Mouse (Mus musculus) hindbrain, embryonic 16.5 days (tissue): ENCODE measurements around the gene Cmtm4. TPM values are rescaled to one million over a fixed set of nuclear protein-coding genes. Genes with fewer than 3 reads are reported as not detected.

Experiments
- ATAC-seq: fragments of 200-750 bp; cut with Nextera tagmentation; 2 replicates; pipeline ENCODE4 v1.8.0; 2017; ENCODE audit warnings: moderate TSS enrichment, moderate library complexity
- H3K27ac ChIP-seq: fragments of 300-500 bp; sonication (generic); 2 replicates; pipeline ENCODE4 v1.5.1; 2014; ENCODE audit warnings: low read depth, mild to moderate bottlenecking, control low read depth, low read length, moderate library complexity
- H3K27me3 ChIP-seq: fragments of 300-500 bp; sonication (generic); replicated peaks from 2 replicates; pipeline ENCODE4 v1.6.1; 2014; ENCODE audit warnings: low read length; ENCODE audit not compliant: control insufficient read depth, insufficient read depth
- H3K36me3 ChIP-seq: fragments of 300-500 bp; sonication (generic); 2 replicates; pipeline ENCODE4 v1.6.1; 2014; ENCODE audit warnings: mild to moderate bottlenecking, low read length, moderate library complexity, mixed read lengths; ENCODE audit not compliant: control insufficient read depth, insufficient read depth
- H3K4me1 ChIP-seq: fragments of 300-500 bp; sonication (generic); 2 replicates; pipeline ENCODE4 v1.6.1; 2014; ENCODE audit warnings: low read depth, low read length; ENCODE audit not compliant: control insufficient read depth, insufficient read depth
- H3K4me2 ChIP-seq: fragments of 300-500 bp; sonication (generic); 2 replicates; pipeline ENCODE4 v1.6.1; 2014; ENCODE audit warnings: mild to moderate bottlenecking, low read length, control low read depth, moderate library complexity
- H3K4me3 ChIP-seq: fragments of 300-500 bp; sonication (generic); 2 replicates; pipeline ENCODE4 v1.5.1; 2014; ENCODE audit warnings: mild to moderate bottlenecking, low read length, control low read depth, moderate library complexity
- H3K9ac ChIP-seq: fragments of 300-500 bp; sonication (generic); 2 replicates; pipeline ENCODE4 v1.6.1; 2014; ENCODE audit warnings: low read depth, mild to moderate bottlenecking, control low read depth, low read length, moderate library complexity
- H3K9me3 ChIP-seq: fragments of 300-500 bp; sonication (generic); 2 replicates; pipeline ENCODE4 v1.6.1; 2014; ENCODE audit warnings: mild to moderate bottlenecking, low read length, moderate library complexity; ENCODE audit not compliant: control insufficient read depth
- WGBS: fragments of 180-500 bp; shearing (Covaris S2); extraction: QIAGEN DNeasy Blood & Tissue Kit; methylation state at CpG from one replicate; pipeline ENCODE4 v1.1.7; 2014; 5-methylcytosine and 5-hydroxymethylcytosine counted together
- polyA plus RNA-seq: library from polyadenylated mRNA; unstranded; fragments of >200 nt; fragmentation: Nextera tagmentation; extraction: Ambion mirVana; gene quantifications from 2 replicates; pipeline ENCODE4 v1.2.1, GENCODE M21; 2015

Cmtm4 gene
- polyA plus RNA-seq, 1 experiment from 2014 or later = 3.0 TPM

DNA sequence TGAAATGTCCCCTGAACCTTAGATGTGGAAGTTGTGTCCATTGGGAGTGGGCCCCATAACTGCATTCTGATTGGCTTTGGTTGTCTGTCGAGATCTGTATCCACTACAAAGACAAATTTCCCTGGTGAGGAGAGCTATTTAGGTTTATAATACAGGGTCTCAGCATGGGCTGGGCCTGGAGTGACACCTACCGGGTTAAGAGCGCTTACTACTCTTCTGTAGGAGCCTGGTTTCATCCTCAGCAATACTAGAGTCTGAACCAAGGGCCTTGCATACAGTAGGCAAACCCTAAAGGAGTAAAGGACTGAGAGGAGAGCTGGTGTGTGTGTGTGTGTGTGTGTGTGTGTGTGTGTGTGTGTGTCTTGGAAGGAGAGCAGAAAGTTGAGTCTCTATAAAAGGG, 18.6 kb upstream of the Cmtm4 start:
- Histone ChIP-seq H3K4me1 (no peaks in the 10 kb centered on the region), H3K4me2 (no peak overlapping the region), H3K36me3 (peaks cover 13% of the 10 kb centered on the region), H3K27ac (no peak overlapping the region), H3K4me3 (no peak overlapping the region), H3K9ac (no peak overlapping the region), H3K27me3 (no peaks in the 10 kb centered on the region), H3K9me3 (no peaks in the 10 kb centered on the region)
- no peak; the same call in 1 of the 2 replicates for ATAC-seq
- WGBS = 46% methylated on average over 3 of the region's 3 CpGs

DNA sequence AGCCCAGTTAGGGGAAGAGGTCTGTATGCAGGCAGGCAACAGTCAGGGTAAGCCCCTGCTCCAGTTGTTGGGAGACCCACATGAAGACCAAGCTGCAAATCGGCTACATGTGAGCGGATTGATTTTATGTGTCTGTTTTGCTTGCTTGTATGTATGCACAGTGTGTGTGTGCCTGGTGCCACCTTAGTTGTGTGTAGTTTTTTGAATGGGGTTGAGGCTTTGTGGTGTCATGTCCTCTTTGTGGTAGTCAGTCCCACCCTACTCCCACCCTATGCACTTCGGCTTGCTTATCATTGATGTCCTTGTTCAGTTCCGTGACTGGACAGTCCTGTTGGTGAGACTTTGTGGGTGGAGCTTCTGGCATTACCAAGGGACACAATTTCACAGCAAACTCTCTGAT, 18.2 kb upstream of the Cmtm4 start:
- no peaks in the 10 kb centered on the region for H3K27me3 ChIP-seq
- 78% methylated on average over 4 of the region's 4 CpGs for WGBS

DNA sequence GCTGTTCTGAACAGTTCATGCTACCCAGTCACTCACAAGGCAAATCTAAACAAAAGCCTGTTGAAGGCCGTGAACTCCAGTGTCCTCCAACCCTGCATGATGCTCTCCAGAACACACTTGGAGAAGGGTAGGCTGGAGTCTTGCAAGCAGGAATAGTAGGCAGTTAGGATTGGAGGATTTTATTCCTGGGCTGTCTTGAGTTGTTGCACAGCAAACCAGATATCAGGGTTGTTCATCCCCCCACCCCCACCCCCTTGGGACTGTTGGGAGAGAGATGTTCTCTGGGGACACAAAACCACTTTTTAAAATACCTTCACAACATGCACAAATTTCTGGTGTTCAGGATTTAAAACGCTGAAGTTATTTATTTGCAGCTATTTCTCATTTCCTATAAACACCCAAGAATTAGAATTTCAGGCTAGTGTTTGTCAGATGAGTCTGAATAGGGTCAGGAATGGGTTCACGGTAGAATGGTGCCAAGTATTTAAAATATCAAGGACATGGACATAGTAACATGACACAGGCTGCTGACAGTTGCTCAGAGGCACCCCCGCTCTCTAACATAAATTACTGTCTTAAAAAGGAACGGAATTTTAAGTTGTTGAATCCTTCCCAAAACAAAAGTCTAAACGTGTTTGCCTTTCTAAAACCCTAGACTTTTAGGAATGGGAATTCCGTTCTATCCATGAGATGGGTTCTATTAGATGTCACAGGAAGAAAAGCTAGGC, 17.4 kb upstream of the Cmtm4 start:
- no peak overlapping the region for H3K4me2 ChIP-seq
- ATAC-seq = no peak
- no peaks in the 10 kb centered on the region for H3K27me3 ChIP-seq
- no peak overlapping the region for H3K9ac ChIP-seq
- no peaks in the 10 kb centered on the region for H3K4me1 ChIP-seq
- no peak overlapping the region for H3K27ac ChIP-seq
- 76% methylated on average over 7 of the region's 7 CpGs for WGBS
- no peak overlapping the region for H3K4me3 ChIP-seq
- no peaks in the 10 kb centered on the region for H3K9me3 ChIP-seq
- peaks cover 6% of the 10 kb centered on the region; the same call in 1 of the 2 replicates for H3K36me3 ChIP-seq

More for the DNA sequence above, 18.2 kb upstream of the Cmtm4 start:
- H3K4me1 ChIP-seq = no peaks in the 10 kb centered on the region
- H3K4me2 ChIP-seq = no peak overlapping the region
- peaks cover 10% of the 10 kb centered on the region for H3K36me3 ChIP-seq
- H3K27ac ChIP-seq = no peak overlapping the region
- no peaks in the 10 kb centered on the region for H3K9me3 ChIP-seq
- H3K9ac ChIP-seq = no peak overlapping the region
- ATAC-seq = peak; percentile 21; the same call in 1 of the 2 replicates
- no peak overlapping the region for H3K4me3 ChIP-seq

DNA sequence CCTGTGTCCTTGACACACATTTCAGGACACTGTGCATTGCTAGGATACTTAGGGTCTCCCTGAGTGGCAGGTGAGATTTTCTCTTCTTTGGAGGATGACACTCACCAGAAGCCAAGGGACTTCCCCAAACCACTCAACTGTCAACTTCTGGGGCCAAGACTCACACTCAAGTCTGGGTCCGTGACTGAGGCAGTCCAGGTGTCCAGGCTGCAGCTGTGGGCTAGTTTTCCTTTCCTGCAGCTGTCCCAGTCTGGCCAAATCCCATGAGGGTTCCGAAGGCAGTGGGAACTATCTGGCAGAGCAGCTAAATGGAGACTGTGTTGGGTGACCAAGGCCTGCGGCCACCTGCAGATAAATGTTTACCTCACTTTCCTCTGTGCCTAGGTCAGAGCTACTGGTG, 16.4 kb upstream of the Cmtm4 start:
- H3K9ac ChIP-seq = no peak overlapping the region
- ATAC-seq = no peak
- no peaks in the 10 kb centered on the region for H3K4me1 ChIP-seq
- H3K4me3 ChIP-seq = no peak overlapping the region
- no peaks in the 10 kb centered on the region for H3K27me3 ChIP-seq
- H3K9me3 ChIP-seq = no peaks in the 10 kb centered on the region
- no peak overlapping the region for H3K27ac ChIP-seq
- no peaks in the 10 kb centered on the region for H3K36me3 ChIP-seq
- 88% methylated on average over 3 of the region's 3 CpGs for WGBS
- no peak overlapping the region for H3K4me2 ChIP-seq

DNA sequence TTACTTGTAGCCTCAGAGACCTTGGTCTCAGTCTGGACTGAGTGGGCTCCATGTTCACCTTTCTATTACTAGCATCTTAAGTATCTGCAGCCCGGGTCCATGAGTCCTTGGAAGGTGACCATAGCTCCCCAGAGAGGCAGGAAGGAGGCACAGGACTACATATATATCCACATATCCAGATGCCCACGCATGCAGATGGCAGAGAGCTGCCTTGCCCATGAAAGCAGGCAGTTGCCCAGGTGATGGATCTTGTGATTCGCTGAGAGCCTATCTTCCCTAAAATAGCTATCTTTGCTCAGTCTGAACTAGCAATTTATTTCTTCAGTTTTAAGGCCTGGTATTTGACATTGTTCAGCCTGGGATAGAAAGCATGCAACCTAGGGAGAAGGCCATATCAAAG, 15.9 kb upstream of the Cmtm4 start:
- Histone ChIP-seq H3K9me3 (no peaks in the 10 kb centered on the region), H3K36me3 (no peaks in the 10 kb centered on the region), H3K27ac (no peak overlapping the region), H3K9ac (no peak overlapping the region), H3K4me3 (no peak overlapping the region), H3K4me2 (no peak overlapping the region), H3K27me3 (no peaks in the 10 kb centered on the region), H3K4me1 (no peaks in the 10 kb centered on the region)
- no peak for ATAC-seq
- 89% methylated on average over 3 of the region's 3 CpGs for WGBS

DNA sequence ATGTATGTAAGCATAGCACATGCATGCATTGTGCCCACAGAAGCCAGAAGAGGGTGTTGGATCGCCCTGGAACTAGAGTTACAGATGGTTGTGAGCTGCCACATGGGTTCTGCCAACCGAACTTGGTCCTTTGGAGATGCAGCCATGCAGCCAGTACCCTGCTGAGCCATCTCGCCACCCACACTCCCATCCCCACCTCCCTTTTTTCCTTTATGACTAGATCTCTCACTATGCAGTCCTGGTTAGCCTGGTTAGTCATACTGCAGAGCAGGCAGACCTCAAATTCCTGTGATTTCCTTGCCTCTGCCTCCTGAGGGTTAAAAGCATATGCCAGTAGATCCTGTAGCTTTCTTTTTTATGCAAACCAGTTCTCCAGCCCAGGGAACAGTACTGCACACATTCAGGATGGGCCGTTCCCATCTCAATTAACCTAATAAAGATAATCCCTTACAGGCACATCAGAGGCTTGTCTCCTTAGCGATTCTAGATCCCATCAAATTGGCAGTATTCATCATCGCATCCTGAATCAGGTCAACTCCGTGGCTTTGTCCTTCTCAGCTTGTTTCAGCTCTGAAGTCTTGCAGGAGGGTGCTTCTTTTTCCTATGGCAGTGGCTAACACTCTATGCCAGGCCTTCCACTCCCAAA, 15.1 kb upstream of the Cmtm4 start:
- Histone ChIP-seq H3K27me3 (no peaks in the 10 kb centered on the region), H3K9ac (no peak overlapping the region), H3K27ac (no peak overlapping the region; the same call in 1 of the 2 replicates), H3K4me3 (no peak overlapping the region), H3K4me2 (no peak overlapping the region), H3K4me1 (no peaks in the 10 kb centered on the region), H3K36me3 (no peaks in the 10 kb centered on the region), H3K9me3 (no peaks in the 10 kb centered on the region)
- 49% methylated on average over 7 of the region's 7 CpGs for WGBS
- ATAC-seq = 0 out of 2 replicates have a peak, but pooled peaks have one; percentile 10

DNA sequence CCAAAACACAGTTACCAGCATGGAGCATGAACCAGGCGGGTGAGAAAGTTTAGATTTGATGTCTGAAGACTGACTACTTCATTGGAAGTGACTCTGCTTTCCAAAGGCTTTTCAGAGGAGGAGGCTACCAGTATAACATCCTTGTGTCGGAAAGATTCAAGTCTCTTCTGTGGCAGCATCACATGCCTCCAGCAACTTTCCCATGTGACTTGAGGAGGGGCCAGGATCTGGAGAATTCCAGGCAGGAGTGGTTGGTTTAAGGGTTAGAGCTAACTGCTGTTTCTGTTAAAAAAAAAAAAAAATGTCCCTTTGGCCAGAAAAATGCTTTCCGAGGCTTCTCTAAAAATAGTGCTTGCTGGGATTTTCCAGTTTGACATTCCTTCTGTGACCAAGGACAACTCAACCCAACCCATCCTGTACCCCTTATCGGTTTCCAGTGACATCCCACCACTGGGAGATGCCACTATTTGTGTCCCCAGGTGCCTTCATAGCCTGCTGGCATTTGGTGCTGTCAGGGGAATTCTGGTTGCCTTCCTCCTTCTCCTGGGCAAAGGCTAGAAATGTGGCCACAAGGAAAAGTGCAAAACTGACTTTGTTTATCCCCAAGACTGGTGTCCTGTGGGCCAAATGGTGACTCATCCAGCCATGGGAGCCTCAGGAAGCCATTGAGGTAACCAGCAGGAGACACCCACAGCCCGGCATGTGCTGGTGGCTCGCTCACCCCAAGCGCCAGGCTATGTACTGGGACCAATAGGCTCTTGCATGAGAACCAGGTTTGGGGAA, 12.9 kb upstream of the Cmtm4 start:
- no peaks in the 10 kb centered on the region for H3K9me3 ChIP-seq
- ATAC-seq = no peak
- no peaks in the 10 kb centered on the region for H3K36me3 ChIP-seq
- WGBS = 85% methylated on average over 7 of the region's 7 CpGs
- no peak overlapping the region for H3K4me3 ChIP-seq
- no peaks in the 10 kb centered on the region for H3K27me3 ChIP-seq
- no peaks in the 10 kb centered on the region for H3K4me1 ChIP-seq
- H3K4me2 ChIP-seq = no peak overlapping the region
- no peak overlapping the region for H3K27ac ChIP-seq
- H3K9ac ChIP-seq = no peak overlapping the region

DNA sequence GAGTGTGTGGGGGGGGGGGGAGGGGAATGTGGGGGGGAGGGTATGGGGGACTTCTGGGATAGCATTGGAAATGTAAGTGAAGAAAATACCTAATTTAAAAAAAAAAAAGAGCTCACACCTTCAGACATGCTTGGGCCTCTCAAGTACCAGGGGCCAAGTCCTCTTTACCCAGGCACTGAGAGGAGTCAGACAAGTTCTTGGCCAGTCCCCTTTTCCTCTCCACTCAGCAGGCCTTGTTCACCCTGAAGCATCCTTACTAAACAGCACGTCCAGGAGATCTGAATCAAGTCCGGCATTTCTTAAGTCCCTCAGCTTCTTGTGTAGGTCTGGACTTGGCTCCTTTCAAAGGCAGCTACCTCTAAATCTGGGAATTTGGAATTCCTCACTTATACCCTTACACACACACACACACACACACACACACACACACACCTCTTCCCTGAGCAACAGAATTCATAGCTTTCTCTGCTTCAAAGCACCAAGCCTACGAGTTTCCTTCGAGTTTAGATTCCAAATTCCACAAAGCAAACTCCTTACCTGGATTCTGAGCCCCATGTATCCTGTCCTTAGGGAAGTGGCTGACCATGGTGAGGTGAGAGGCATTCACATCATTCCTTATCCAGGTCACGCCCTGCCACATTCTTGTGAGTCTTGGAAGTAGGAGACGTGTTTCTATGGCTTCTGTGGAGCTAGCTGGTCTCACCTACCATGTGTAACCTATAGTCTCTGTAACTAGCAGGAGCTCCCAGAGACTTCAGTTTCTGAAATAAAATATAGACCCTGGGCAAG, 10.9 kb upstream of the Cmtm4 start:
- Histone ChIP-seq H3K4me3 (no peak overlapping the region), H3K4me2 (no peak overlapping the region), H3K9ac (no peak overlapping the region), H3K36me3 (no peaks in the 10 kb centered on the region), H3K27me3 (no peaks in the 10 kb centered on the region), H3K27ac (no peak overlapping the region), H3K9me3 (no peaks in the 10 kb centered on the region), H3K4me1 (no peaks in the 10 kb centered on the region)
- 83% methylated on average over 6 of the region's 6 CpGs for WGBS
- no peak for ATAC-seq
